Mouse (Mus musculus) lung, postnatal 36 days (tissue): ENCODE data around the gene Tnk1.
A peak's percentile ranks its signal among the peaks of the same experiment; 100 is the strongest.

Experiments used
- DNase-seq: peaks from one replicate; pipeline ENCODE4 v3.0.0; 2022; ENCODE audit warnings: mixed read lengths

The Tnk1 gene

GRCm38 (mm10) chr11:69837604-69837951 is 21.0 kb downstream of the Tnk1 start, which contains the start of gene Nlgn2:
Gene Nlgn2, minus strand, starts transcription at chr11:69837784.
- DNase-seq, result no peak

- DNase-seq, result no peak
Measured at GRCm38 (mm10) chr11:69836703-69837576, 21.6 kb downstream of the Tnk1 start.

DNA sequence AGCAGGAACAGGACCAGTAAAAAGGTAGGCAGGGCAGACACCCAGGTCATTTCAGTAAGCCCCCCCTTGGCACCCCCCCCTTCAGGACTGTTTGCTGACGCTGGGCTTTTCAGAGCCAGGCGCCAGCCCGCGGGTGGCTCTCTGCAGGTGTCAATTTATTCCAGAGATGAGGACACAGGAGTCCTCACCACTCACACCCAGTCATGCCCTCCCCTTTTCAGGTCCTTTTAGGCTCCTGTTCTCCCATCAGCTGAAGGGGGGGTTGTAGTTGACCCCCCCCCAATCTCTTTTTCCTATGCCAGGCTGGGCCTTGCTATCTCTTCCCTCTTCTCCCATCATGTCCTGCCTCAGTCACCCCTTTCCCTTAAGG is 22.6 kb downstream of the Tnk1 start:
- DNase-seq, result no peak

- no peak for DNase-seq
Measured at GRCm38 (mm10) chr11:69835326-69835965, 23.1 kb downstream of the Tnk1 start.

GRCm38 (mm10) chr11:69834001-69834549 is 24.5 kb downstream of the Tnk1 start:
- peak; percentile 37 for DNase-seq

DNA sequence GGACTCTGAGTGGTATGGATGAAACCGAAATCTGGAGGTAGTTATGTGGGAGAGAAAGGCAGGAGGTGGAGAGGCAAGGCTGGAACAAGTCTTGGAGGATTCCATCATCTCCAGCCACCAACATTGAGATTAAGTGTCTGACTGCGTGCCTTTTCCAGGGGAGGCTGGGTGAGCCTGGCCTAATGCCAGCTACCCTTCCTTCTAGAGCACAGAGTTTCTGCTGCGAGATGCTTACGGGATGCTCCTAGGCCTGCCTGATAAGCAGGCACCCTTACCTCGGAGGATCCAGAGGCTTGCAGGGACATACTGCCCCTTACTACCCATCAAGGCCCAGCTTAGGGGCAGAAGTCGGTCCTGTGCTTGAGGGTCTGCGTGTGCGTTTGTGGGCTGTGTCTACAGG is 25.0 kb downstream of the Tnk1 start:
- DNase-seq, result no peak

DNA sequence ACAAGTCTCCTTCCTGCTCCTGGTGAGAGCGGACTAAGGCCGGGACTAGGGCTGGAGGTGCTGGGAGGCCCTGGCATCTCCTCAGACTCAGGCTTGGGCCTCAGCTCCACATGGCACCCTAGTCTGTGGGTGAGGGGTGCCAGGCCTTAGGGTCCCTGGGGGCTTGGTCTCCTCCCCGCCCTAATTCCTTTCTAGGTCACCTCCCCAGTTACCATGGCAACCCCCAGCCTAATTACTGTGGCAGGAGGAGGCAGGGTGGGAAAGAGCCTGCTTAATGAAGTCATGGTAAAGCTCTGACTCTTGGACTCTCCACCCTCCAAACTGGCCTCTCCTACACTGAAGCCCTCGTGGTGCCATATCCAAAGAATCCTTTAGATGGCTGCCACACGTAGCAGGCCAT is 29.7 kb downstream of the Tnk1 start:
- DNase-seq, result no peak

- DNase-seq, result no peak
Measured at GRCm38 (mm10) chr11:69823456-69823855, 35.1 kb downstream of the Tnk1 start.

DNA sequence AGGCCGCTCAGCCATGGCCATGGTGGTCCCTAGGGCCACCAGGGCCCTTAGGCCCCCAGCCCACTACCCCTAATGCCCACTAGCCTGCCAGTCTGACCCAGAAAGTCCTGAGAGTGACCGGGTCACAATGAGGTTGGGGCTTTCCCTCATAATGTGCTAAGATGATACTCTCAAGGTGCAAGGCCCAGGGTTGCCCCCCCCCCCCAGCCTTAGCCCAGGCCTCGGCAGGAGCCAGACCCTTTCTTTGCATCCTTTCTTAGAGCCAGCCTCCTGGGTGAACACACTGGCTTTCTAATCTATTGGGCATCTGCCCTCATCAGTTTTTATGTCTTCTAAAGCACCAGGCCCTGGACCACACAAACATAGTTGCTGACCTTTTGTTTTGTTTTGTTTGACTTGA is 36.5 kb downstream of the Tnk1 start, which contains the start of gene Spem1:
Spem1 (minus strand) TSS at position 101 of the 400 bp plus-strand sequence.
- no peak for DNase-seq

GRCm38 (mm10) chr11:69818871-69819270 is 39.7 kb downstream of the Tnk1 start:
- no peak for DNase-seq

DNA sequence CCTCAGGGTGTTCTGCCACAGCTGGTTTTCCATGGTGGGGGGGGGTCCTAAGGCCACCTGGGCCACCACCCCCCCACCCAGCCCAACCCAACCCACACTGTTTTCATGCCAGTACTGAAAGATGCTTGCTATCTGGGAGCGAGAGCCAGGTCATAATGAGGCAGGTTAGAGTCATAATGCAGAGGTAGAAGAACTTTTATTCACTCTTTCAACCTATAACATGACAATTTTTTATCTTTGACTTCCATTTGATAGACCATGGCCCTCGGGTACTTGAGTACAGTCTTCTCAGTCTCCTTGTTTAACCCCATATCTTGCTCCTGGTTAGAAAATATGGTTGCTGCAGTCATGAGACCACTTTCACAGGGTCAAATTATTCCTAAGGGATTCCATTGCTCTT is 40.2 kb downstream of the Tnk1 start, which contains the start of gene Spem2:
Spem2 (minus strand) TSS at position 101 of the 400 bp plus-strand sequence.
- DNase-seq, result no peak

DNA sequence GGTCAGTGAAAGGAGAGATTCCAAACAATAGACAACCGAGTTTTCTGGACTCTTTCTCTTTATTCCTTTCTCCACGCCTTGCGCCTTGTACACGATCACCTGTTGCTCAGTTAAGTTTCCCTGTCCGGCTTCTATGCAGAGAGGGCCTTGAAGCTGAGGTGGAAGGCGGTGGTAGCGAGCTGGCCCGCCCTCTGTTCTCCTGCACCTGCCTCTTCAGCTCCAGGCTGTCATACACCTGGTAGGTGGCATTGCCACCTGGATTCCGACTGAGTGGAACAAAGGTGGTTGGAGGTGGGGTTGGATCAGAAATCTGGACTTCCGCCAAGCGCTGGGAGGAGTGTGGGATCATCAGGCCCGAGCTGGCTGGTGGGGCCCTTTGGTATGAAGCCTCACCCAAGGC is 42.0 kb downstream of the Tnk1 start:
- no peak for DNase-seq

DNA sequence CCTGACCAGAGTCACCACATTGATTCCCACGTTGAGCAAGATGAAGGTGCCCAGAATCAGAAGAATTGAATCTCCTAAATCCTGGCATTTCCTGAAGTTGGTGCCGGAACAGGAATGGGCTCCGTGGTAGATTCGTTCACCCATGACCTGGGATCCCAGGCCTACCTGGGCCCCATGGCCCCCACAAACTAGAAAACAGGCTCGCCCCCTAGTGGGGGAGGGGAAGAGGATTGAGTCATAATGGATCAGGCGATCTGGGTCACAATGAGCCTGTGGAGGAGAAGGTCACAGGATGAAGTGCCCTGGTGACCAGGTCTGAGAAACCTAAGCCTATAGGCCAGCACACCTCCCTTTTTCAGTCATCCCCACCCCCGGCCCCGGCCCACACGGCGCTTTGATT is 43.4 kb downstream of the Tnk1 start, which contains the start of gene Gm39566:
Gm39566 (minus strand) TSS at position 144 of the 400 bp plus-strand sequence.
- no peak for DNase-seq

GRCm38 (mm10) chr11:69810280-69810679 is 48.2 kb downstream of the Tnk1 start:
- DNase-seq, result no peak

DNA sequence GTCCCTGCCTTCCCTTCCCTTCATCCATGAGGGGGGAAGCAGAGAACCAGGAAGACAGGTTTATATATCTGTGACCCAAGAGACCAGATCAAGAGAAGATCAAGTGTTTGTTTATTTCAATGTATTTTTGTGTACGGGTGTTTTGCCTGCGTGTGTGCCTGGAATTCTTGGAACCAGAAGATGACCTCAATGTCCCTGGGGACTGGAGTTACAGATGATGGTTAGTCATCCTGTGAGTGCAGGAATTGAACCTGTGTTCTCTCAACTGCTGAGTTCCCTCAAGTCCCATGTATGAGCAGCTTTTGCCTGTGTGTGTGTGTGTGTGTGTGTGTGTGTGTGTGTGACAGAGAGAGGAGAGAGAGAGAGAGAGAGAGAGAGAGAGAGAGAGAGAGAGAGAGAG is 50.9 kb downstream of the Tnk1 start:
- DNase-seq, result no peak

GRCm38 (mm10) chr11:69806378-69806777 is 52.2 kb downstream of the Tnk1 start:
- DNase-seq, result no peak

DNA sequence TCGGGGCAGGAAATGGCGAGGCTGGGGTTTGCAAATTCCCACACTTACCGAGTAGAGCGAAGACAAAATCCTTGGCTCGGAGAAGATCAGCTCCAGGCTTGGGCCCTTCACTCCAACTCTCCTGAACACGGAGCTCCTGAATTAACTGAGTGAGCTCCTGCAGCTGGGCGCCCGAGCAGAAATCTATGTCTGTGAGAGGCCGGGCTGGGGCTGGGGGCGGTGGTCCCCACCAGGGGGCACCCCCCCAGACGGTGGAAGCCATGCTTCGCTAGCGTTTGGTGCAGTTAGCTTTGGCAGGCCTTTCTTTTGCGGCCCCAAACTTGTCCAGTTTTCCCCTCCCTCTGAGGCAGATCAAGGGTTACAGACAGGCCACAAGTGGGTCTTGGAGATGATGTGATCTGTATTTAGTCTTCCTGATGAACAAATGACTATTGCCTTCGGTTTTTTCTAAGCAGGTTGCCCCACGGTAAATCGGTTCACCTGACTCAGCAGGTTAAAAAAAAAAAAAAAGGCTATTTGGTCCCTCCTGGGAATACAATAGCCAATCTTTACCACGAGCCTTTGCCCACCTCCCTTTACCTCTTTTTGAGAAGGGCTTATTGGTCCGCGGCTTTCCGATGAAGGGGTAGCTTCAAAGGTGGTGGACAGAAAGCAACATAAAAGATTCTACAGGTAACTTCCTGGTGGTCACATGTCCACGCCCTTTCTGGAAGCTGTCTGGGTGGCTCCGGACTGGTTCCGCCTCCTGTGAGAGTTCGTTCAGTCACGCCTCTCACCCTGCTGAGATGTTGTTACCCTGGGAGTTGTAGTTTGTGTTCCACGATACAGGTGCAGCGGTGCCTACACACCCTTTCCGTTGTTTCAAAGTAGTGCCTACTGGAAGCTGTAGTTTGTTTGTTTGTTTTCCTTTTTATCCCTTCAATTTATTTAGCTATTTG is 53.3 kb downstream of the Tnk1 start, which contains the start of gene Tmem102:
Tmem102 (minus strand) TSS at position 653 of the 938 bp plus-strand sequence.
- peak; percentile 87 for DNase-seq

DNA sequence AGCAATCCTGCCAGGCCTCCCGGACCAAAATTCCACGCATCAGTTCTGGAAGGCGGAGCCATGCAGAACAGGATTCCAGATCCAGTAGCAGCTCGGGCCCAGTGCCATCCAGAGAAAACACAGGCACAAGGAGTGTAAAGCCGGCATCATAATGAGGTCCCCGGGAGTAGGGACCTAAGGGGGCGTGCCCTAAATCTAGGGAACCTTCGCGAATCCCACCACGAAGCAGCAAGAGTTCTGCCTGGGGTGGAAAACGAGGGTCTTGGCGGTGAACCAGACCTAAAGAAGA is 53.9 kb downstream of the Tnk1 start:
- peak; percentile 53 for DNase-seq

GRCm38 (mm10) chr11:69803786-69804651 is 54.5 kb downstream of the Tnk1 start:
- DNase-seq, result peak; percentile 84

GRCm38 (mm10) chr11:69803328-69803727 is 55.2 kb downstream of the Tnk1 start:
- DNase-seq, result no peak

GRCm38 (mm10) chr11:69802648-69803105 is 55.9 kb downstream of the Tnk1 start:
- peak; percentile 91 for DNase-seq
